Mouse (Mus musculus): Measurements from ENCODE around the gene Ahnak.
"Not testable (repeated sequence)": the region's sequence is repeated elsewhere in the genome, so short reads cannot be mapped to it uniquely, and the experiment has no call there.

Gene Ahnak

GRCm38 (mm10) chr19:9103986-9104385, 114.9 kb downstream of the Ahnak start:
- no peak for DNase-seq

- DNase-seq: no peak
These were observed 116.1 kb downstream of the Ahnak start for GRCm38 (mm10) chr19:9105101-9105685.

- no peak for DNase-seq
These were observed 117.0 kb downstream of the Ahnak start for GRCm38 (mm10) chr19:9106096-9106495.

- peak; percentile 8 for DNase-seq
These were observed 117.8 kb downstream of the Ahnak start for GRCm38 (mm10) chr19:9106751-9107378.

- no peak for DNase-seq
These were observed 118.3 kb downstream of the Ahnak start for GRCm38 (mm10) chr19:9107379-9107755.

GRCm38 (mm10) chr19:9108536-9108935, 119.5 kb downstream of the Ahnak start:
- no peak for DNase-seq

- peak; percentile 69 for DNase-seq
These were observed 121.2 kb downstream of the Ahnak start for GRCm38 (mm10) chr19:9110182-9110869.

GRCm38 (mm10) chr19:9112043-9112442, 123.0 kb downstream of the Ahnak start:
- DNase-seq: no peak

GRCm38 (mm10) chr19:9116268-9116667, 127.2 kb downstream of the Ahnak start:
- no peak for DNase-seq

GRCm38 (mm10) chr19:9117275-9117674, 128.2 kb downstream of the Ahnak start:
- DNase-seq: no peak

- no peak for DNase-seq
These were observed 130.8 kb downstream of the Ahnak start for GRCm38 (mm10) chr19:9119655-9120425.

GRCm38 (mm10) chr19:9122390-9122789, 133.3 kb downstream of the Ahnak start:
- DNase-seq: no peak

- not testable (repeated sequence) for DNase-seq
These were observed 134.9 kb downstream of the Ahnak start for GRCm38 (mm10) chr19:9123986-9124385.
